Mouse (Mus musculus) CH12.LX (cell line): ENCODE data around the gene Psme4. TPM values are rescaled to one million over a fixed set of nuclear protein-coding genes. Genes with fewer than 3 reads are reported as not detected.
A peak's percentile ranks its signal among the peaks of the same experiment; 100 is the strongest.

Experiments used
- DNase-seq: peaks from one replicate; pipeline ENCODE4 v3.0.0-alpha.2; 2013; ENCODE audit errors: extremely low read depth
- H3K27ac ChIP-seq: 2 replicates; pipeline ENCODE4 v1.5.1; 2012; ENCODE audit warnings: low read depth, mild to moderate bottlenecking, control low read depth, moderate library complexity; ENCODE audit not compliant: insufficient read depth
- H3K27me3 ChIP-seq: replicated peaks from 2 replicates; pipeline ENCODE3; 2012; ENCODE audit warnings: inconsistent platforms
- H3K36me3 ChIP-seq, 2 experiments: replicated peaks in 1 of 2; 2 replicates each; pipeline versions ENCODE3 to v1.6.1; 2012; ENCODE audit warnings: inconsistent platforms in 1 of 2, low read length in 1 of 2, mild to moderate bottlenecking in 1 of 2, mixed read lengths in 1 of 2, moderate library complexity in 1 of 2; ENCODE audit not compliant: control insufficient read depth in 1 of 2, insufficient read depth in 1 of 2
- H3K4me1 ChIP-seq, 2 experiments: 2 replicates each; pipeline ENCODE4 v1.6.1; 2012; ENCODE audit warnings: inconsistent platforms in 1 of 2, moderate library complexity in 1 of 2; ENCODE audit not compliant: insufficient read depth in 2 of 2, control insufficient read depth in 1 of 2
- H3K4me2 ChIP-seq: 2 replicates; pipeline ENCODE4 v1.6.1; 2012; ENCODE audit warnings: low read depth, mild to moderate bottlenecking, control low read depth; ENCODE audit not compliant: poor library complexity, insufficient read depth, severe bottlenecking
- H3K4me3 ChIP-seq, 3 experiments: fragments of 150-350 bp in 1 of 3; sonication (generic) in 1 of 3; replicated peaks in 1 of 3; 2 replicates each; pipeline versions ENCODE3 to v1.5.1; 2011 to 2012; ENCODE audit warnings: low read depth in 2 of 3, low read length in 2 of 3, mild to moderate bottlenecking in 2 of 3, moderate library complexity in 2 of 3, control low read depth in 1 of 3, improper control_type of control experiment in 1 of 3, inconsistent platforms in 1 of 3, mixed read lengths in 1 of 3; ENCODE audit not compliant: poor library complexity in 1 of 3
- H3K79me2 ChIP-seq: replicated peaks from 2 replicates; pipeline ENCODE4 v1.6.1; 2012; ENCODE audit warnings: mild to moderate bottlenecking, moderate library complexity; ENCODE audit not compliant: control insufficient read depth, poor library complexity, insufficient read depth, severe bottlenecking; ENCODE audit errors: extremely low read depth
- H3K9ac ChIP-seq: 2 replicates; pipeline ENCODE4 v1.6.1; 2012; ENCODE audit warnings: low read depth, mild to moderate bottlenecking, control low read depth, moderate library complexity; ENCODE audit not compliant: insufficient read depth
- H3K9me3 ChIP-seq: replicated peaks from 2 replicates; pipeline ENCODE3; 2012; ENCODE audit warnings: low read length, inconsistent platforms, mixed read lengths
- CHD2 ChIP-seq: IDR thresholded peaks from 2 replicates; pipeline ENCODE4 v1.6.1; 2011; ENCODE audit warnings: low read length, improper control_type of control experiment
- CTCF ChIP-seq, 2 experiments: IDR thresholded peaks in 1 of 2; conservative IDR thresholded peaks in 1 of 2; 2 replicates each; pipeline ENCODE4 v1.5.1; 2011 to 2012; ENCODE audit warnings: low read depth in 2 of 2, low read length in 2 of 2, improper control_type of control experiment in 1 of 2, inconsistent platforms in 1 of 2, mild to moderate bottlenecking in 1 of 2, moderate library complexity in 1 of 2
- E2F4 ChIP-seq: IDR thresholded peaks from 2 replicates; pipeline ENCODE4 v1.6.1; 2011; ENCODE audit warnings: low read depth, low read length, improper control_type of control experiment; ENCODE audit not compliant: insufficient replicate concordance
- EP300 ChIP-seq: IDR thresholded peaks from 2 replicates; pipeline ENCODE4 v1.6.1; 2011; ENCODE audit warnings: low read length, improper control_type of control experiment
- GABPA ChIP-seq: IDR thresholded peaks from 2 replicates; pipeline ENCODE4 v1.6.1; 2012; ENCODE audit warnings: low read depth, low read length, improper control_type of control experiment, inconsistent platforms; ENCODE audit not compliant: insufficient replicate concordance
- IRF4 ChIP-seq: IDR thresholded peaks from 2 replicates; pipeline ENCODE4 v1.6.1; 2014; ENCODE audit warnings: low read depth, mild to moderate bottlenecking, inconsistent platforms, low read length, improper control_type of control experiment
- JUND ChIP-seq: conservative IDR thresholded peaks from 2 replicates; pipeline ENCODE4 v1.6.1; 2011; ENCODE audit warnings: low read depth, low read length, improper control_type of control experiment
- MAZ ChIP-seq: IDR thresholded peaks from 2 replicates; pipeline ENCODE4 v1.6.1; 2012; ENCODE audit warnings: low read depth, mild to moderate bottlenecking, inconsistent platforms, low read length, improper control_type of control experiment, moderate library complexity
- PAX5 ChIP-seq: IDR thresholded peaks from 2 replicates; pipeline ENCODE4 v1.6.1; 2012; ENCODE audit warnings: low read length, inconsistent platforms, mixed read lengths
- POLR2A ChIP-seq: IDR thresholded peaks from 2 replicates; pipeline ENCODE4 v1.6.1; 2011; ENCODE audit warnings: low read depth, mild to moderate bottlenecking, improper control_type of control experiment, low read length
- RAD21 ChIP-seq: IDR thresholded peaks from 2 replicates; pipeline ENCODE4 v1.6.1; 2011; ENCODE audit warnings: low read depth, mild to moderate bottlenecking, low read length, improper control_type of control experiment, moderate library complexity
- RCOR1 ChIP-seq: conservative IDR thresholded peaks from 2 replicates; pipeline ENCODE4 v1.6.1; 2012; ENCODE audit warnings: low read depth, mild to moderate bottlenecking, inconsistent platforms, low read length, improper control_type of control experiment
- SIN3A ChIP-seq: IDR thresholded peaks from 2 replicates; pipeline ENCODE4 v1.6.1; 2012; ENCODE audit warnings: low read length, improper control_type of control experiment, inconsistent platforms
- SMC3 ChIP-seq: IDR thresholded peaks from 2 replicates; pipeline ENCODE4 v1.6.1; 2011; ENCODE audit warnings: low read depth, low read length, improper control_type of control experiment
- TCF12 ChIP-seq: IDR thresholded peaks from 2 replicates; pipeline ENCODE4 v1.6.1; 2014; ENCODE audit warnings: low read depth, mild to moderate bottlenecking, inconsistent platforms, low read length, improper control_type of control experiment
- UBTF ChIP-seq: IDR thresholded peaks from 2 replicates; pipeline ENCODE4 v1.6.1; 2012; ENCODE audit warnings: low read depth, mild to moderate bottlenecking, inconsistent platforms, low read length, improper control_type of control experiment, moderate library complexity
- USF2 ChIP-seq: conservative IDR thresholded peaks from 2 replicates; pipeline ENCODE4 v1.6.1; 2011; ENCODE audit warnings: low read depth, low read length, improper control_type of control experiment
- ZKSCAN1 ChIP-seq: IDR thresholded peaks from 2 replicates; pipeline ENCODE4 v1.6.1; 2012; ENCODE audit warnings: low read depth, inconsistent platforms, low read length, improper control_type of control experiment, borderline replicate concordance
- ZMIZ1 ChIP-seq: IDR thresholded peaks from 2 replicates; pipeline ENCODE4 v1.6.1; 2012; ENCODE audit warnings: low read depth, mild to moderate bottlenecking, inconsistent platforms, low read length, improper control_type of control experiment
- ZNF384 ChIP-seq: IDR thresholded peaks from 2 replicates; pipeline ENCODE4 v1.6.1; 2012; ENCODE audit warnings: low read depth, low read length, improper control_type of control experiment, inconsistent platforms
- dilution Hi-C: fragments of 300-500 bp; cut with MboI; formaldehyde crosslinking; loops from 2 replicates; pipeline ENCODE4 v1.14.3; 2020; ENCODE audit warnings: low sequenced_read_pairs; ENCODE audit not compliant: extremely low pct_unique_long_range_greater_than_20kb, extremely low pct_ligation_motif_present
- in situ Hi-C: fragments of 300-500 bp; cut with MboI; formaldehyde crosslinking; loops from 3 replicates; pipeline ENCODE4 v1.14.3; 2019; ENCODE audit warnings: low sequenced_read_pairs, low pct_ligation_motif_present, low pct_unique_long_range_greater_than_20kb, mixed read lengths
- polyA plus RNA-seq: library from polyadenylated mRNA; unstranded; fragments of >175 nt; gene quantifications from 2 replicates; pipeline ENCODE4 v1.2.1, GENCODE M21; 2012; ENCODE audit warnings: low read depth; ENCODE audit not compliant: insufficient read length
- total RNA-seq, 2 experiments: library from RNA; depleted of rRNA; stranded (reverse); fragments of 300-350 nt in 1 of 2; fragments of >200 nt in 1 of 2; gene quantifications; 2 replicates each; pipeline ENCODE4 v1.2.3; 2012 to 2014

Gene Psme4
- total and polyA plus RNA-seq, 3 experiments = 30.7 to 43.8 (median 43.1) TPM

DNA sequence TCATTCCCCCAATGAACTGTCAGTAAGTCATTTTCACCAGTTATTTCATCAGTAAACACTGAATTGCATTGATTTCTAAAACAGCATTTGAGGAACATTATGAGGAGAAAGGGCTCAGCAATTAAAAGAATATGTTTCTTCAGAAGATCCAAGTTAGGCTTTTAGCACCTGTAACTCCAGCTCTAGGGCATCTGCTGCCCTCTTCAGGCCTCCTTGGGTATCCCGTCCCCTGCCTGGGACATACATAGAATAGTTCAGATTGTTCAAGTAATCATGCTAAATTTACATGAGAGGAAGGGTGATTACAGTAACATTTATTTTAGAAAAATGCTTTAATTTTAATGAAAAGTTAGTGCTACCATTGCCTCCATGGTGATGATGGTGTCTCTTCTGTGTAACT, 28.0 kb downstream of the Psme4 start:
- Histone ChIP-seq H3K27me3 (no peaks in the 10 kb centered on the region), H3K79me2 (no peaks in the 10 kb centered on the region), H3K27ac (no peak overlapping the region), H3K36me3 (peaks cover 0 to 16% of the 10 kb centered on the region in 2 experiments), H3K4me3 (no peak overlapping the region), H3K9me3 (no peaks in the 10 kb centered on the region), H3K4me2 (no peak overlapping the region), H3K9ac (no peak overlapping the region), H3K4me1 (peaks cover 0 to 8% of the 10 kb centered on the region in 2 experiments; a peak in 2 of 4 replicates)
- dilution Hi-C loops (no loop called here), in situ Hi-C loops (loop anchor here (25.0 kb wide), 1 partner anchor 562 kb away; no protein-coding TSS in a partner anchor)
- peak; percentile 60 for DNase-seq
- peak; percentile 77 to 92 for TF ChIP-seq CTCF (conservative IDR thresholded peaks at IDR 0.05 in 1 of 2, IDR thresholded peaks at IDR 0.05 in 1 of 2; ENCODE audit: low read depth in 2 of 2, low read length in 2 of 2)
- no peak for TF ChIP-seq ZNF384
- TF ChIP-seq RAD21 = peak; percentile 96
- TF ChIP-seq SMC3 = peak; percentile 75
- TF ChIP-seq JUND = 0 out of 2 replicates have a peak, but pooled peaks have one; percentile 22
- no peak for TF ChIP-seq POLR2A
- TF ChIP-seq USF2 = no peak
- TF ChIP-seq UBTF = no peak
- TF ChIP-seq E2F4 = no peak

DNA sequence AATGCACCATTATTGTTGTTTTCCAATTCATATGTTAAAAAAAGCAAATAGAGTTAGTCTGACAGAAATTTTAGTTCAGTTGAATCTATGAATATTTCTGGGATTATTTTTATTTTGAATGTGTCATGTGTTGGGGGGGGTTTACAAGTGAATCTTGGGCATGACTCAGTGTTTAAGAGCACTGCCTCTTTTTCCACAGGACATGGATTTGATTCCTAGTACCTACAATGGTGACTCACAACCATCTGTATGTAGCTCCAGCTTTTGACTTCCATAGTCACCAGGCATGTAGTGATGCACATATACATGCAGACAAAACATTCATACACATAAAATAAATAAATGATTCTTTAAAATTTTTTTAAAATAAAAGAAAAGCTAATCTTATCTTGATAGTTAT, 28.6 kb downstream of the Psme4 start:
- dilution Hi-C loops = no loop called here
- peaks cover under 1 to 16% of the 10 kb centered on the region in 2 experiments for H3K36me3 ChIP-seq
- H3K4me3 ChIP-seq = no peak overlapping the region
- H3K9me3 ChIP-seq = no peaks in the 10 kb centered on the region
- H3K9ac ChIP-seq = no peak overlapping the region
- no peak overlapping the region for H3K4me2 ChIP-seq
- H3K4me1 ChIP-seq = peaks cover 0 to 8% of the 10 kb centered on the region in 2 experiments; a peak in 2 of 4 replicates
- H3K27me3 ChIP-seq = no peaks in the 10 kb centered on the region
- no peaks in the 10 kb centered on the region for H3K79me2 ChIP-seq
- TF ChIP-seq TCF12 (no peak), GABPA (no peak), IRF4 (no peak), JUND (no peak), USF2 (no peak), PAX5 (no peak), ZKSCAN1 (no peak), SIN3A (no peak), CHD2 (no peak), RCOR1 (no peak), ZMIZ1 (no peak), MAZ (no peak), CTCF (conservative IDR thresholded peaks at IDR 0.05 in 1 of 2, IDR thresholded peaks at IDR 0.05 in 1 of 2; ENCODE audit: low read depth in 2 of 2, low read length in 2 of 2) (no peak), EP300 (no peak)
- in situ Hi-C loops = no loop called here
- DNase-seq = no peak
- no peak overlapping the region for H3K27ac ChIP-seq
